Mouse (Mus musculus) heart, embryonic 14.5 days (tissue): Measurements from ENCODE around the gene Vwa7. TPM values are rescaled to one million over a fixed set of nuclear protein-coding genes. Genes with fewer than 3 reads are reported as not detected.
A peak's percentile ranks its signal among the peaks of the same experiment; 100 is the strongest.

Experiments used
- ATAC-seq: fragments of 200-750 bp; cut with Nextera tagmentation; 2 replicates; pipeline ENCODE4 v1.8.0; 2017; ENCODE audit warnings: low read depth, moderate TSS enrichment; ENCODE audit not compliant: insufficient number of reproducible peaks, insufficient read depth, low FRiP score
- H3K27ac ChIP-seq, 2 experiments: fragments of 200-500 bp in 1 of 2; fragments of 300-500 bp in 1 of 2; sonication (generic) in 1 of 2; replicated peaks in 1 of 2; 2 replicates each; pipeline ENCODE4 v1.5.1; 2012 to 2014; ENCODE audit warnings: low read depth in 2 of 2, low read length in 2 of 2, control low read depth in 1 of 2, mild to moderate bottlenecking in 1 of 2, mixed read lengths in 1 of 2; ENCODE audit not compliant: control insufficient read depth in 1 of 2, insufficient read depth in 1 of 2
- H3K27me3 ChIP-seq: fragments of 300-500 bp; sonication (generic); 2 replicates; pipeline ENCODE4 v1.6.1; 2014; ENCODE audit warnings: mild to moderate bottlenecking, low read length, control low read depth; ENCODE audit not compliant: control insufficient read depth, insufficient read depth
- H3K36me3 ChIP-seq: fragments of 300-500 bp; sonication (generic); 2 replicates; pipeline ENCODE4 v1.6.1; 2014; ENCODE audit warnings: mild to moderate bottlenecking, control low read depth, low read length, mixed read lengths; ENCODE audit not compliant: control insufficient read depth, insufficient read depth
- H3K4me1 ChIP-seq, 2 experiments: fragments of 200-500 bp in 1 of 2; fragments of 300-500 bp in 1 of 2; sonication (generic) in 1 of 2; 2 replicates each; pipeline ENCODE4 v1.6.1; 2012 to 2014; ENCODE audit warnings: low read length in 2 of 2, control low read depth in 1 of 2, mixed read lengths in 1 of 2; ENCODE audit not compliant: control insufficient read depth in 2 of 2, insufficient read depth in 2 of 2
- H3K4me2 ChIP-seq: fragments of 300-500 bp; sonication (generic); 2 replicates; pipeline ENCODE4 v1.6.1; 2014; ENCODE audit warnings: mild to moderate bottlenecking, low read length
- H3K4me3 ChIP-seq, 2 experiments: fragments of 200-500 bp in 1 of 2; fragments of 300-500 bp in 1 of 2; sonication (generic) in 1 of 2; 2 replicates each; pipeline ENCODE4 v1.5.1; 2012 to 2014; ENCODE audit warnings: low read length in 2 of 2, mild to moderate bottlenecking in 2 of 2, control low read depth in 1 of 2, low read depth in 1 of 2, moderate library complexity in 1 of 2; ENCODE audit not compliant: control insufficient read depth in 1 of 2, insufficient read depth in 1 of 2
- H3K9ac ChIP-seq: fragments of 300-500 bp; sonication (generic); 2 replicates; pipeline ENCODE4 v1.6.1; 2014; ENCODE audit warnings: mild to moderate bottlenecking, low read length
- H3K9me3 ChIP-seq: fragments of 300-500 bp; sonication (generic); 2 replicates; pipeline ENCODE4 v1.6.1; 2016; ENCODE audit warnings: low read length, control low read depth; ENCODE audit not compliant: control insufficient read depth
- WGBS: fragments of 180-500 bp; shearing (Covaris S2); extraction: QIAGEN DNeasy Blood & Tissue Kit; methylation state at CpG from one replicate; pipeline ENCODE4 v1.1.7; 2014; 5-methylcytosine and 5-hydroxymethylcytosine counted together
- polyA plus RNA-seq: library from polyadenylated mRNA; unstranded; fragments of >200 nt; fragmentation: Nextera tagmentation; extraction: Ambion mirVana; gene quantifications from 2 replicates; pipeline ENCODE4 v1.2.1, GENCODE M21; 2014

The Vwa7 gene
- polyA plus RNA-seq, 1 experiment from 2014 or later = 0.42 TPM

GRCm38 (mm10) chr17:35050126-35050750, 33.9 kb downstream of the Vwa7 start:
- WGBS = under 1% methylated on average over 27 of the region's 27 CpGs
- peaks cover 28 to 48% of the 10 kb centered on the region in 2 experiments for H3K4me1 ChIP-seq
- no peaks in the 10 kb centered on the region for H3K9me3 ChIP-seq
- peak overlapping the region; percentile 99 for H3K27ac ChIP-seq
- peak overlapping the region; percentile 75 for H3K4me2 ChIP-seq
- peaks cover 31% of the 10 kb centered on the region for H3K36me3 ChIP-seq
- peak; percentile 11 for ATAC-seq
- H3K4me3 ChIP-seq = peak overlapping the region; percentile 55 to 63
- peak overlapping the region; percentile 94 for H3K9ac ChIP-seq
- H3K27me3 ChIP-seq = no peaks in the 10 kb centered on the region

DNA sequence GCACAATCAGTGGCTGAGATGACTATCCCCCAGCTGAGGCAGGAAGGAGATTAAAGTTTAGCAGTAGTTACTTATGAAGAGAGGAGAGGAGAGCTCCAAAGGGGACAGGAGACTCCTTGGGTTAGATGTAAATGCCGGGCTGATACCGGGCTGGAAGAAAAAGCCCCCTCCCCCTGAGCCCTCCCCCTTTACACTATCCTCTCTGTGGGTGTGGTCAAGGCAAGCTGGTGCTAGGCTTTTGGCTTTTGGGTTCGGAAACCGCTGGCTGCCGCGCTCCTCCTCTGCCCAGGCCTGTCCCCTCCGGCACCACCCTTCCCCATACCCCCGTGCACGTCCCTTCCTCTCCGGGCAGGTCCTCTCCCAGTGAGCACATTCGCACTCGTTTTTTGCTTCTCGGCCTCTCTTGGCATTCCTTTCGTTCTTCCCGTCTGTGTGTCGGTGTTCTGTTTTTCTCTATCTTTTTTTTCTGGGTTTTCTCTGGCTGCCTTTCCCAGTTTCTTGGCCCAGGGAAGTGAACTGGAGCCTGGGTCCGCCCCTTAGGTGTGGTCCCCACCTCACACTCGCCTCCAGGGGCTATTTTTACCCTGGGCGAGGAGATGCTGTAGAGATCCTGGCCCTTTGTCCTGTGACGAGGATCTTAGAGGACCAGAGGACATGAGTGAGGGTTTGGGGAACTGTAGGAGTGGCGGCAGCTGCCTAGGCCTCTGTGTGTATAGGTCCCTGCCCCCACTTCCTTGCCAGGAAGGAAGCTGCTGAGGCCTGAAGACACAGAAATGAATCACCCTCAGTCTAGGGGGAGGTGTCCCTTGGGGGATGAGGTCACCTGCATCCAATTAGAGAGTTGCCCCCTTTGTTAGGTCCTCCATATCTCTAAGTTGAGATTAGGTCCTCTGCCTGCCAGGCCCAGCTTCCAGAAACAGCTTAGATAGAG, 35.0 kb downstream of the Vwa7 start:
- WGBS = under 1% methylated on average over 21 of the region's 21 CpGs
- Histone ChIP-seq H3K4me2 (peak overlapping the region; percentile 75), H3K9ac (peak overlapping the region; percentile 94), H3K4me1 (peaks cover 23 to 38% of the 10 kb centered on the region in 2 experiments), H3K27me3 (no peaks in the 10 kb centered on the region), H3K36me3 (peaks cover 43% of the 10 kb centered on the region), H3K9me3 (no peaks in the 10 kb centered on the region), H3K4me3 (peak overlapping the region; percentile 55 to 63), H3K27ac (peak overlapping the region; percentile 99)
- peak; percentile 78 for ATAC-seq

DNA sequence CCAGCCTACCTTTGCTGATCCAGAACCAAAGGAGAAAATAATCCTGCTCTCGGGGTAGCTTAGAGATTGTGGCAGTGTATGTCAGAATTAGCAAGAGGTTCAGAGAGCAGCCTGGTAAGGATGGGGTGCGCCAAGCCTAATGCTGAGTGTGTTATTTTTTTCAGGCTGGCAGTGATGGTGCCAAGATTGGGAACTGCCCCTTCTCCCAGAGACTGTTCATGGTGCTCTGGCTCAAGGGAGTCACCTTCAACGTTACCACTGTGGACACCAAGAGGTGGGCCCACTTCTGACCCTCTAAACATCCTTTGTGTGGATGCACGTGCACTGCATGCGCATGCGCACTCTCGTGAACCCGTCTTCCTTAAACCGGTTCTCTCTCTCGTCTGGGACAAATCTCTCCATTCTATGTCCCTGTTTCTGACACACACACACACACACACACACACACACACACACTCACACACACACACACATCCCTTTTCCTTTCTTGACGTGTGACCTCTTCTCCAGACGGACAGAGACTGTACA, 36.0 kb downstream of the Vwa7 start:
- Histone ChIP-seq H3K36me3 (peaks cover 52% of the 10 kb centered on the region), H3K4me2 (peak overlapping the region; percentile 75), H3K9me3 (no peaks in the 10 kb centered on the region), H3K9ac (peak overlapping the region; percentile 94), H3K4me3 (peak overlapping the region; percentile 55 to 63), H3K27ac (peak overlapping the region; percentile 99), H3K4me1 (peaks cover 23 to 33% of the 10 kb centered on the region in 2 experiments), H3K27me3 (no peaks in the 10 kb centered on the region)
- ATAC-seq = no peak
- 57% methylated on average over 12 of the region's 12 CpGs for WGBS

GRCm38 (mm10) chr17:35055691-35056495, 39.5 kb downstream of the Vwa7 start:
- Histone ChIP-seq H3K9me3 (no peaks in the 10 kb centered on the region), H3K4me1 (peaks cover 13 to 25% of the 10 kb centered on the region in 2 experiments), H3K4me3 (no peak overlapping the region), H3K36me3 (peaks cover 71% of the 10 kb centered on the region), H3K27me3 (no peaks in the 10 kb centered on the region), H3K4me2 (no peak overlapping the region), H3K9ac (no peak overlapping the region), H3K27ac (0 out of 4 replicates have a peak overlapping the region, but pooled peaks of 1 of the 2 experiments have one; percentile 19)
- no peak for ATAC-seq
- WGBS = 89% methylated on average over 7 of the region's 7 CpGs

DNA sequence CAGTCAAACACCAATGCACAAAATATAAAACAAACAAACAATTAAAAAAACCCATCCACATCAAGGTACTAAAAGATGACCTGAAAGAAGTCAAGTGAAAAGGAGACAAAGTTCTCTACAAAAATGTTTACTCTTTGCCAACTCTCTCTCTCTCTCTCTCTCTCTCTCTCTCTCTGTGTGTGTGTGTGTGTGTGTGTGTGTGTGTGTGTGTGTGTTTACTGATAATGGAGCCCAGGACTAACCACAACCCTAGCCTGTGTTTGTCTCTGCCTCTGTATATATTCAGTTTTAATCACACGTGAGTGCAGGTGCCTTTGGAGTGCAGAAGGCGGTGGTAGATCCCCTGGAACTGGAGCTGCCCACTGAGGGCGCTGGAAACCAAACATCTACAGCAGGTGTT, 40.7 kb downstream of the Vwa7 start:
- Histone ChIP-seq H3K9ac (no peak overlapping the region), H3K4me2 (no peak overlapping the region), H3K27me3 (no peaks in the 10 kb centered on the region), H3K27ac (no peak overlapping the region), H3K4me3 (no peak overlapping the region), H3K4me1 (peaks cover 12 to 24% of the 10 kb centered on the region in 2 experiments), H3K36me3 (peaks cover 83% of the 10 kb centered on the region), H3K9me3 (no peaks in the 10 kb centered on the region)
- WGBS = 70% methylated on average over 3 of the region's 3 CpGs
- no peak for ATAC-seq

DNA sequence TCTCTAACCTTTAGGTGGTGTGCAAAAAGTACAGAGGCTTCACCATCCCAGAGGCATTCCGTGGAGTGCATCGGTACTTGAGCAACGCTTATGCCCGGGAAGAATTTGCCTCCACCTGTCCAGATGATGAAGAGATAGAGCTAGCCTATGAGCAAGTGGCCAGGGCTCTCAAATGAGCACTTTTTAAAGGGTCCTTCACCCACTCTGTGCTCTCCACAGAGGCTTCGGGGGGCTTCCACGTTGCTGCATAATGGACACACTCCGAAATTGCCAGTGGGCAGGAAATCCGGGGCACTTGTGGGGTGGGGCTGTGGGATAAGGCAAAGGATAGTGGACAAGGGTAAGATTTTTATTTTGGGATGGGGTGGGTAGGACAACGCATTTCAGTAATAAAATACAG, 41.9 kb downstream of the Vwa7 start:
- Histone ChIP-seq H3K27me3 (no peaks in the 10 kb centered on the region), H3K36me3 (peaks cover 77% of the 10 kb centered on the region), H3K9ac (no peak overlapping the region; the same call in 1 of the 2 replicates), H3K4me1 (peaks cover 4 to 14% of the 10 kb centered on the region in 2 experiments), H3K27ac (peak overlapping the region; percentile 46 to 94; a peak in 3 of 4 replicates), H3K4me3 (peak overlapping the region in 1 of 2 experiments; percentile 66; a peak in 2 of 4 replicates), H3K9me3 (no peaks in the 10 kb centered on the region), H3K4me2 (peak overlapping the region; percentile 93; the same call in 1 of the 2 replicates)
- 47% methylated on average over 9 of the region's 9 CpGs for WGBS
- no peak for ATAC-seq
